Mouse (Mus musculus) forebrain, embryonic 16.5 days (tissue): ENCODE results near the gene Gm10638. TPM values are rescaled to one million over a fixed set of nuclear protein-coding genes. Genes with fewer than 3 reads are reported as not detected.

Experiments used
- ATAC-seq: fragments of 200-750 bp; cut with Nextera tagmentation; 2 replicates; pipeline ENCODE4 v1.8.0; 2017; ENCODE audit warnings: mild to moderate bottlenecking, moderate library complexity
- H3K27ac ChIP-seq: fragments of 300-500 bp; sonication (generic); 2 replicates; pipeline ENCODE4 v1.5.1; 2014; ENCODE audit warnings: low read length, control low read depth
- H3K27me3 ChIP-seq: fragments of 300-500 bp; sonication (generic); replicated peaks from 2 replicates; pipeline ENCODE4 v1.6.1; 2014; ENCODE audit warnings: low read length; ENCODE audit not compliant: control insufficient read depth, insufficient read depth
- H3K36me3 ChIP-seq: fragments of 300-500 bp; sonication (generic); 2 replicates; pipeline ENCODE4 v1.6.1; 2014; ENCODE audit not compliant: control insufficient read depth, insufficient read depth
- H3K4me1 ChIP-seq: fragments of 300-500 bp; sonication (generic); replicated peaks from 2 replicates; pipeline ENCODE4 v1.6.1; 2014; ENCODE audit warnings: low read length; ENCODE audit not compliant: control insufficient read depth, insufficient read depth
- H3K4me2 ChIP-seq: fragments of 300-500 bp; sonication (generic); 2 replicates; pipeline ENCODE4 v1.6.1; 2014; ENCODE audit warnings: mild to moderate bottlenecking, low read length, control low read depth
- H3K4me3 ChIP-seq: fragments of 300-500 bp; sonication (generic); replicated peaks from 2 replicates; pipeline ENCODE4 v1.5.1; 2014; ENCODE audit warnings: mild to moderate bottlenecking, low read length, control low read depth
- H3K9ac ChIP-seq: fragments of 300-500 bp; sonication (generic); replicated peaks from 2 replicates; pipeline ENCODE4 v1.6.1; 2014; ENCODE audit warnings: low read depth, low read length, control low read depth
- H3K9me3 ChIP-seq: fragments of 300-500 bp; sonication (generic); 2 replicates; pipeline ENCODE4 v1.6.1; 2016; ENCODE audit warnings: low read length; ENCODE audit not compliant: control insufficient read depth
- WGBS: fragments of 180-500 bp; shearing (Covaris S2); extraction: QIAGEN DNeasy Blood & Tissue Kit; methylation state at CpG from one replicate; pipeline ENCODE4 v1.1.7; 2014; 5-methylcytosine and 5-hydroxymethylcytosine counted together
- polyA plus RNA-seq: library from polyadenylated mRNA; unstranded; fragments of >200 nt; fragmentation: Nextera tagmentation; extraction: Ambion mirVana; gene quantifications from 2 replicates; pipeline ENCODE4 v1.2.1, GENCODE M21; 2015

Gene Gm10638
- polyA plus RNA-seq, 1 experiment from 2014 or later: 6.8 TPM

DNA sequence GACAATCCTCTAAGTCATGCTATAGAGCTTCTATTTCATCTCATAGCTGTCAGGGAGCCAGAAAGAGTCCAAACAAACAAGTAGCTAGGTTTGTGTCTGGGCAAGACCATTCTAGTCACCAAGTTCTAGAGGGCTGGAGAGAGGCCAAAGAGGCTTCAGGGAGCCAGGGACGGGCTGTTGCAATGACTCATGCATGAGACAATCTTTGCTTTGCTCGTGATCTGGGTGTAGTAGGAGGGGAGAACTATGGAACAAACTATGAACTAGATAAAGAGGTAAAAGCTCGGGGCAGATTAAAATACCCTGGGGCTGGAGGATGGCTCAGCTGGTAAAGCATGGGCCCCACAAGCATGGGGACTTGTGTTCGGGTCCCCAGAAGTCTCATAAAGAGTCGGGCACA is 23.0 kb downstream of the Gm10638 start:
- Histone ChIP-seq H3K27ac (no peak overlapping the region), H3K9me3 (no peaks in the 10 kb centered on the region), H3K4me2 (no peak overlapping the region), H3K36me3 (no peaks in the 10 kb centered on the region), H3K27me3 (no peaks in the 10 kb centered on the region), H3K9ac (no peak overlapping the region), H3K4me3 (no peak overlapping the region), H3K4me1 (no peaks in the 10 kb centered on the region)
- 65% methylated on average over 5 of the region's 5 CpGs for WGBS
- ATAC-seq: no peak

DNA sequence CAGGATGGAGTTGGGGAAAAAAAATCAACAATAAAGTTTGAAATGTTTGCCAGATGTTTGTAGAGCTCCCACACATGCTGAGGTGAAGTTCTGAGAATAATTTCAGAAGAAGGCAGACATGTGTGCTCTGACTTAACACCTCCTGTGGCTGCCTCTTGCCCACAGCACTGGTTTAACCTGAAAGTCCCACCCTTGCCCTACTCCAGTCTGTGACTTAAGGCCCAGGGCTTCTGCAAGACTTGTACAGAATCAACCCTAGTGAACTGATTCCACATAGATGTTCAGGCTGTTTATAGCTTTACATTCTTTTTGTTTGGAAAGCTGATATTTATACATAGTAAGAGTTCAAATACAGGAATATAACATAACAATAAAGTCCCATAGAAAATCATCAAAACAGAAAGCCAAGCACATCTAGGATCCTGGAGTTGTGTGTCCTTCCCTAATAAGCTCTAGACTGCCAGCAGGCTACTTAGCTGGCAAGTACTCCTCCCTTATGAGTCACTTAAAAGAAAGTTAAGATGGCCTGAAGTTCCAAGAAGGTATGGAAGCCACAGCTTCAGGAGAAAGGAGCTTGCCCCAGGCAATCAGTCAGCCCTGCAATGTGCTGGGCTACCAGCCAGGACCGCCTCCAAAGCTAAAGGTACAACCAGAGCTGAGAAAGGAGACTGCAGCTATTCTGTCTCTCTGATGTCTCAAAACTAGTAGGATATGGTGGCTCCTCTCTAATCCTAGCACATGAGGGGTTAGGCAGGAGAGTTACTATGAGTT is 24.6 kb downstream of the Gm10638 start:
- Histone ChIP-seq H3K9me3 (no peaks in the 10 kb centered on the region), H3K27me3 (no peaks in the 10 kb centered on the region), H3K9ac (no peak overlapping the region), H3K4me2 (no peak overlapping the region), H3K4me3 (no peak overlapping the region), H3K27ac (no peak overlapping the region), H3K36me3 (no peaks in the 10 kb centered on the region), H3K4me1 (no peaks in the 10 kb centered on the region)
- ATAC-seq: no peak
- WGBS: 60% methylated on average over 1 of the region's 1 CpGs

DNA sequence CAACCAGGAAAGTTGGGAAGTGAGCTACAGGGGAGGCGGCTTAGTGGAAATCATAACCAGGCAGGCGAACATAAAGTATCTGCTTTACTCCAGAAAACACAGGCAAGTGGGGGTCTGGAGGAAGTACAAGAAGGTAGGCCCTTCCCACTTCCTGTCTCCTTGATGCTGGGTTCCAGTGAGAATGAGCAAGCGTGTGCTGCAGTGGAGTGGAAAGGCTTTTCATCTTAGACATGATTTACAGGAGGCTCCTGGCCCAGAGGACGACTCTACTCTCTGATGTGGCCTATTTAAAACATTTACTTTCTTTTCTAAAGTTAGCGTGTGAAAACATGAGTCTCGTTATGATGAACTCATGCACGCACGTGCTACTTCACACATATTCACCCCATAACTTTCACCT is 33.7 kb downstream of the Gm10638 start:
- WGBS: 80% methylated on average over 8 of the region's 8 CpGs

DNA sequence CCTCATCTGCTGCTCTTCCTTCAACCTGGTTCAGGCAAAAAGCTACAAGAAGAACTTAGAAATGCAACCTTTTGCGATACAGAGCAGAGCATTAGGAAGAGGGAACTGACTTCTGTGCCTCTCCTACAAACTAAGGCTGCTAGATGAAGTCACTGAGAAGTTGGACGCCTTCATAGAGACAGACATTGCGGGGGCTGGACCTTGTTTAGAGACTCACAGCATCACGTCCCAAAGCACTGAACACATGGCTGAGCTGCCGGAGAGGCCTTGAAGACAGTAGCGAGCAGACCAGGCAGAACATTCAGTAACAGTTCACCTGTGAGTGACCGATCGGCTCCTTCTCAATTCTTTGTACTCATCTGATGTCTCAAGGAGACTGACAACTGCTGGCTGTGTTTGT is 35.6 kb downstream of the Gm10638 start:
- Histone ChIP-seq H3K4me1 (no peaks in the 10 kb centered on the region), H3K27ac (no peak overlapping the region), H3K4me2 (no peak overlapping the region), H3K27me3 (no peaks in the 10 kb centered on the region), H3K36me3 (no peaks in the 10 kb centered on the region), H3K9me3 (no peaks in the 10 kb centered on the region), H3K9ac (no peak overlapping the region), H3K4me3 (no peak overlapping the region)
- ATAC-seq: no peak
- 93% methylated on average over 8 of the region's 8 CpGs for WGBS

More for the DNA sequence above, 33.7 kb downstream of the Gm10638 start:
- Histone ChIP-seq H3K4me2 (no peak overlapping the region), H3K36me3 (no peaks in the 10 kb centered on the region), H3K4me1 (no peaks in the 10 kb centered on the region), H3K27me3 (no peaks in the 10 kb centered on the region), H3K9me3 (no peaks in the 10 kb centered on the region), H3K9ac (no peak overlapping the region), H3K27ac (no peak overlapping the region), H3K4me3 (no peak overlapping the region)
- no peak for ATAC-seq

DNA sequence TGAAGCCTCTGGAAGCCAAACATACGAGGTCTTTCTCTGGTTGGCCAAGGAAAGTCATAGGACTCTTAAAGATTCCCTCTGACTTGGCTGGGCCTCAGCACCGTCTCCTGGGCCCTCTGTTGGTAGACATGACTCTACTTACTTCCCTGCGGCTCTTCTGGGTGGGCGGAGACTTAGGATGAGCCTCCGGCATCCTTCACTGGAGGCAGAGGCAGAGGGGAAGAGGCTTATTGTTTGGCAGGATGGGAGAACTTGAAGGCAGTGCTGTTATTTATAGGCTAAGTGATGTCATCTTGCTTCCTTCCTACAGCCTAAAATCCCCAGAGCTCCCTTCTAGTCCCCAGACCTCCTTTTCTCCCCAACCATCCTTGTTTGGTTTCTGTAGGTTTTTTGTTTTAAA is 41.0 kb downstream of the Gm10638 start:
- H3K4me1 ChIP-seq: no peaks in the 10 kb centered on the region
- H3K36me3 ChIP-seq: no peaks in the 10 kb centered on the region
- no peak overlapping the region for H3K4me3 ChIP-seq
- H3K27me3 ChIP-seq: no peaks in the 10 kb centered on the region
- no peak overlapping the region for H3K9ac ChIP-seq
- no peak overlapping the region for H3K27ac ChIP-seq
- no peak for ATAC-seq
- no peaks in the 10 kb centered on the region for H3K9me3 ChIP-seq
- WGBS: 61% methylated on average over 5 of the region's 5 CpGs
- H3K4me2 ChIP-seq: no peak overlapping the region

DNA sequence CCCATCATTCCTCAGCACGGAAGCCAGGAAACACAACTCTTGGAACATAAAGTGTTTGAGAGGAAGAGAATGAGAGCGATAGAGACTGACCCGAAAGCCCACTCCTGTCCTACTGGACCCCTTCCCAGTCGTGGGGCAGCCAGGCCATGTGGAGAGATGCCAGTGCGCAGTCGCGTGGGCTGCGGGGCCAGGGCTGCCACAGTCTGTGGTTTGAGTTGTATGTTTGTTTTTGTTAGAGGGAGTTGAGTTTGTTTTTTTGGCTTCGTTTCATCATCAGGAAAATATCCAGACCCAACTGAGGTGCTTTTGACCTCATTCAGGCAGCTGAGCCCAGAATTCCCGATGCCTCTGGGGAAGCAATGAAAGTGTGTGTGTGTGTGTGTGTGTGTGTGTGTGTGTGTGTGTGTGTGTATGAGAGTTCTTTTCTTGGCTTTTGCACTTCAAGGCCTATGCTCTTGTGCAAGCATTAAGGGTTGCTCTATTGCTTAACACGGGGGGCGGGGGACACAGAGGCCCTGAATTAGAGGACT is 42.5 kb downstream of the Gm10638 start:
- Histone ChIP-seq H3K4me1 (no peaks in the 10 kb centered on the region), H3K9ac (no peak overlapping the region), H3K4me3 (no peak overlapping the region), H3K4me2 (no peak overlapping the region), H3K36me3 (no peaks in the 10 kb centered on the region), H3K27ac (no peak overlapping the region), H3K9me3 (no peaks in the 10 kb centered on the region), H3K27me3 (no peaks in the 10 kb centered on the region)
- ATAC-seq: no peak
- WGBS: 77% methylated on average over 12 of the region's 12 CpGs

DNA sequence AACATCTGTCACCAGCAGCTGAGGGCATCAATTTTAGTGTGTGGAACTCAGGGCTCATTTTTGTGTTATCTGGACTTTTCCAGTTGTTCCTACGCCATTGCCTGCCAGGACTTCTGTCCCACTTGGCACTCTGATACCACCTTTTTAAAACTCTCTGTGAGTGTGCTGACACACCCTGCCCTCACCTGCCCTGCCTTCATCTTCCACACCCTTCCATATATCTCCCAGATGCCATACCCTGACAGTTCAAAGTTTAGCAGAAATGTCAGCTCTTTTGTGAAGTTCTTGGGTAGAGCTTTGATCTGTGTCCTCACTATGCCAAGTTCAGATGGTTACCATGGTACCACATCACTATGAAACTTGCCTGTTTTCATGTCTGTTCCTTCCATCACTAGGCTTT is 44.1 kb downstream of the Gm10638 start:
- Histone ChIP-seq H3K27ac (no peak overlapping the region), H3K36me3 (no peaks in the 10 kb centered on the region), H3K27me3 (no peaks in the 10 kb centered on the region), H3K4me3 (no peak overlapping the region), H3K9me3 (no peaks in the 10 kb centered on the region), H3K4me2 (no peak overlapping the region), H3K4me1 (no peaks in the 10 kb centered on the region), H3K9ac (no peak overlapping the region)
- ATAC-seq: no peak
- 92% methylated on average over 1 of the region's 1 CpGs for WGBS

DNA sequence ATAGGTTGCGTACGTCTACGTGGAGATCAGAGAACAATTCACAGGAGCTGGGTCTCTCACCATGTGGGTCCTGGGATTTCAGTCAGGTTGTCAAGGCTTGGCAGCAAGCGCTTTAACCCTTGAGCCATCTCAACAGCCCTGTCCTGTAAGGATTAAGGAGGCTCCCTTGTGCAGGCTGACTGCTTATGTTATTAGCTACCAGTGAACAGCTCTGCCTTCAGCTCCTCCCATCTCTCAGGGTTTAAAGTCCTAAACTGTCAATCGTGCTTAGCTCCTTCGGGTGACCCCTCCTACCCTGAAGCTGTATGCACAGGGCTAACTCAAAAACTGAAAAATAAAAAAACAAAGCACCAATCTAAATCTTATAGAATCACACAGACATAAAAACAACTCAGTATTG is 46.0 kb downstream of the Gm10638 start:
- Histone ChIP-seq H3K9ac (no peak overlapping the region), H3K27ac (no peak overlapping the region), H3K4me3 (no peak overlapping the region), H3K4me2 (no peak overlapping the region), H3K4me1 (no peaks in the 10 kb centered on the region), H3K36me3 (no peaks in the 10 kb centered on the region), H3K27me3 (no peaks in the 10 kb centered on the region), H3K9me3 (no peaks in the 10 kb centered on the region)
- 72% methylated on average over 6 of the region's 6 CpGs for WGBS
- ATAC-seq: no peak

DNA sequence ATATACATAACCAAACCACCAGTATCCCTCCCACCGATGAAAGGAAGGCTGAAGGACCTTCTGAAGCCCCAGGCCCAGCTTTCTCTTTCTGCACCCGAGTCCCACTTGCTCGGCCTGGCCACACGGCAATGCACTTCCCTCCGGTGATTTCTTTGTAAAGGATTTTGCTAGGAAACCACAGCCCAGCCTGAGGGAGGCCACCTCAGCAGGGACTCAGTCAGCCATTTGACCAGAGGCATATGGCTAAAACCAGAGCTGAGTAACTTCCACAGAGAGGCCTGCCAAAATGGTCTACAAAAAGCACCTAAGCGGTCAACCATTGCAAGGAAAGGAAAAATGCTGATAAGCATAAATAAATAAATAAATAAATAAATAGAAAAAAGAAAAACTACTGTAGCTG is 49.2 kb downstream of the Gm10638 start:
- H3K4me3 ChIP-seq: no peak overlapping the region
- H3K9me3 ChIP-seq: no peaks in the 10 kb centered on the region
- no peak for ATAC-seq
- H3K9ac ChIP-seq: no peak overlapping the region
- H3K4me2 ChIP-seq: no peak overlapping the region
- H3K36me3 ChIP-seq: no peaks in the 10 kb centered on the region
- 51% methylated on average over 6 of the region's 6 CpGs for WGBS
- no peaks in the 10 kb centered on the region for H3K4me1 ChIP-seq
- no peak overlapping the region for H3K27ac ChIP-seq
- no peaks in the 10 kb centered on the region for H3K27me3 ChIP-seq
